Mouse (Mus musculus) c-Kit-positive CD71-negative TER-119-negative erythroid progenitor cells, embryonic 14.5 days (primary cell): ENCODE results near the gene Eif4a2.

Experiments used
- DNase-seq: peaks from one replicate; pipeline ENCODE4 v3.0.0-alpha.2; 2013; ENCODE audit warnings: low read depth

Gene Eif4a2

DNA sequence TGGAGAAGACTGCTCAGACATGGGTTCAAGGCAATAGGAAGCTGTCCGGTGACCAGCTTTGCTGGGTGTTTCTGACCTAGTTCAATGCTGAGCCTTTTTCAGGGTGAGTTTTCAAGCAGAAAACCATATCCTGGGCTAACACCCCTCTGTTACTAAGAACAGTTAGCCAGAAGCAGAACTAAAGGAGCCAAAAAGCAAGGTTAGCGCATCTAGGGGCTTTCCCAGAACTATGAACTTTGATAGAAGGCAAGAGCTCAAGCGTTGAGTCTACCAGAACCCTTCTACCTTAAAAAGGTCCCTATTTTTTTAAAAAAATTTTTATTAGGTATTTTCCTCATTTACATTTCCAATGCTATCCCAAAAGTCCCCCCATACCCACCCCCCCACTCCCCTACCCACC is 33.7 kb downstream of the Eif4a2 start:
- no peak for DNase-seq

DNA sequence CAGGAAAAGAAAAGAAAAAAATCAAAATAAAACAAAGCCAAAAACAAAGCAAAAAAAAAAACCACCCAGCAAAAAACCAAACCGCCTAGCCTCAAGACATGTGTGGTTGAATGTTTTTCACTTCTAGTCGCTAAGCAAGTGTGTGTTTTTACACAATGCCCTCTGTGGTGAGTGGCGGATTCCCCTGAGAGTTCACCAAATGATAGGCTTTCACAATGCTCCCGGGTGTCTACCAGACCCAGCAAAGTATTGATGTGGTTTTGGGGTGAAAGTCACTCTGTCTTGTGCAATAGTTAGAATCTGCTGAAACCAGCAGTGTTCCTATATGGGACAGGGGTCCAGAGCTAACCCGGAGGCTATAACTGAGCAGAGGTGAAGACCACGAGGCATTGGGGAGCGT is 37.1 kb downstream of the Eif4a2 start:
- peak; percentile 66 for DNase-seq

DNA sequence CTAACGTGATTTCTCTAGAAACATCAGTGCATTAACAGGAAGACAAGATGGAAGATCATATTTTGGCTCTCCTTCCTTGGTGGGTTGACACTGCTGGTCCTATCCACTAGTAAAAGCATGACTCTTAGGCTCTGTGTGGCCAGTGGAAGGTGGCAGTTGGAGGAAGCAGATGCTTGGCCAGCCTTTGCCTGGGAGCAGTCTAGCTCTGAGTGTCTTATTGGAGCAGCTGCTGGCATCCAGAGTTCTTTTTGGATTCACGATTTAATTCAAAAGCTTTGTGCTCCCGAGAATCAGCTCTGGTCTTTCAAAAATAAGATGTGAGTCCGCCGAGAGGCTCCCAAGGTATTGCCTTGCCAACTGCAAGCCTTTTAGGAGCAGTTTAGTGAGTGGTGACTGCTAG is 38.0 kb downstream of the Eif4a2 start:
- no peak for DNase-seq

DNA sequence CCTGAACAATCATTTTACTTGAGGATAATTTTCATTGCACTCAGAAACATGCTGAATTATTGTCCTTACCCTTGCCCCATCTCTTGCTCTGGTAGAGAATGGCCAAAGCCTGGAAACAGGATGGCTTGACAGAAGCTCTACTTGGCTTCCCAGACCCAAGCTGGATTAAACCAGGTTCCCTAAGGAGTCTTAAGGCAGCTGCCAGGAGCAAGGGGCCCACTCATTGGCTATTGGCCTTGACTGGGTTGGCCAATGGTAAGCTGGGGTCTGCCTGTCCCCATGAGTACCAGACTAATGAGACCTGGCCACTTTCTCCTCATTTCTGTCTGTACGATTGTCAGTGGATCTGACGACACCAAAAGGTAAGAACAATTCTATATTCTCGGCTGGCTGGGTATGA is 39.0 kb downstream of the Eif4a2 start, which contains the start of gene Adipoq:
Gene Adipoq (plus strand): TSS at position 257 of the 400 bp plus-strand sequence.
- no peak for DNase-seq

DNA sequence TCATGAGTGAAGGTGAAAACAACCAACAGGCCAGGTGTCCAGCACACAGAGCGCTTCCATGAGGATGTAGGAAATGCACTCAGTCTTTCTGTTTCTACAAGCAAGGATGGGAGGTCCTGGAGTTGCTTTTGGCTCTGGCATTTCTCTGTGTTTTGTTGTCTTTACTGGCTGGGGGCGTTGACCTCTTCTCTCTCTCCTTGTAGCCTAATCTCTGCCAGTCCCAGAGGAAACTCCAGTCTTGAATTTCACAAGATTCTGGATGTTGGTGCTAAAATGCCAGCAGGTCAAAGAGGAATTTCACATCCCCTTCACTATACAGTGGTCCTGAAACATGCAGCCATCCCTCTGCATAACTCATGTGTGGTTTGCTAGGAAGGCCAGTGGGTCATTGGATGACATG is 41.7 kb downstream of the Eif4a2 start:
- DNase-seq: no peak

DNA sequence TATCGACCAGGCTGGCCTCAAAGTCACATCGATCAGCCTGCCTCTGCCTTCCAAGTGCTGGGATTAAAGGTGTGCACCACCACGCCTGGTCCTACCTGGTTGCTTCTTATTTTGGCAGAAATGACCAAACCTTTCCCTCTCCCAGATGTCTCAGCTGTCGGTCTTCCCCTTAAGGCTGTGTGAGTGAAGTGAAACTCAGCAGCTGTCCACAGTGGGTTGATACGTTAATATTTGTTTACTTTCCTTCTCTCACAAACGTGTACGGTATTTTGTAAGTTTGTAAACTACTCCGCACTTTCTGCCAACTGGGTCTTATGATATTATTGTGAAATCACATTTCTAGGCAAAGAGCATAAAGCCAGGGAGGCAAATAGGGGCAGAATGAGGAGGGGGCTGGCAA is 42.2 kb downstream of the Eif4a2 start:
- no peak for DNase-seq

DNA sequence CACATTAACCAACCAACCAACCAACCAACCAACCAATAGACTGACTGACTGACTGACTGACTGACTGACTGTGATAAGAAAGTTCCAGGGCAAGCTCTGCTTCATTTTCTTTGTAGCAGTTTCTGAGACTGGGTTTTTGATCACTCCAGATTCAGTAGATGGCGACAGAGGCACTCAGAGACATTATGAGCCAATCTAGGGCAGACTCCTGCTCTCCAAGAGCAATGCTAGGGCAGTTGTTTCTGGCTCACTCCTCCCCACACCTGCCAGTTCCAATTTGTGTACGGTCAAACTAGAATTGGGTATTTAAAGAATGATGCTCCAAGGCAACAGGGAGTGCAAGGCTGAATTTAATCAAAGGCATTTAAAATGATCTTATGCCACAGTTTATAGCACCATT is 44.2 kb downstream of the Eif4a2 start:
- no peak for DNase-seq

DNA sequence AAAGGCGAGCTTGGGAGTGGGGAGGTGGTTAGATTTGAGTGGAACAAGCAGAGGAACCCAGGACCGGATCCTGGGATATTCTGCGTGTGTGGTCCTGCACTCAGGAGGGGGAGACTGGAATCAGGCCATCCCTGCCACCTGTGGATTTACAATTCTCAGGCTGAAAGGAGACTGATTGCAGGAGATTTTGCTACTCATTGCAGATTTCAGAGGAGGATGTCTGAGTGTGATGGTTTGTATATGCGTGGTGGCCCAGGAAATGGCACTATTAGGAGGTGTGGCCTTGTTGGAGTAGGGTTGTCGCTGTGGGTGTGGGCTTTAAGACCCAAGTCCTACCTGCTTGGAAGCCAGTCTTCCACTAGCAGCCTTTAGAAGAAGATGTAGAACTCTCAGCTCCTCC is 47.0 kb downstream of the Eif4a2 start:
- no peak for DNase-seq

DNA sequence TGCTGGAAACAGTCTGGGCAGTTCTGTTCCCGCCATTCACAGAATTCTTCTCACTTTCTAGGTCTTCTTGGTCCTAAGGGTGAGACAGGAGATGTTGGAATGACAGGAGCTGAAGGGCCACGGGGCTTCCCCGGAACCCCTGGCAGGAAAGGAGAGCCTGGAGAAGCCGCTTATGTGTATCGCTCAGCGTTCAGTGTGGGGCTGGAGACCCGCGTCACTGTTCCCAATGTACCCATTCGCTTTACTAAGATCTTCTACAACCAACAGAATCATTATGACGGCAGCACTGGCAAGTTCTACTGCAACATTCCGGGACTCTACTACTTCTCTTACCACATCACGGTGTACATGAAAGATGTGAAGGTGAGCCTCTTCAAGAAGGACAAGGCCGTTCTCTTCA is 49.8 kb downstream of the Eif4a2 start:
- DNase-seq: no peak

DNA sequence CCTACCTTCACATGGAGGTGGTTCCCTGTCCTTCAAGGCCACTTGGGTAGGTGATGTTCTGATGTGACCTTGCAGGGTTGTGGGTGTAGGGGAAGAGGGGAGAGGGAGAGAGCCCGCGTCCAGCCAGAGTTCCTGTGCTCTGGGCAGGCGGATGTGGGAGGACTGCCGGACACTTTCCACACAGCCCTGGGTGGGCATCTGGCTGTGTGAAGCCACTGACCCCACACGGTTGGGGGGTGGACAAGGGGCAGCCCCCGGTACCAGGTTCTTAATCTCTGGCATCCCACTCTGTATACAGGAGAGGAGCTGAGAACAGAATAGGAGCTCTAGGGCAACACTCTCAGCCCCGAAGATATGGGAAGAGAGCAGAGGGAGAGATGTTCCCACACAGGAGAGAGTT is 51.0 kb downstream of the Eif4a2 start:
- DNase-seq: no peak

DNA sequence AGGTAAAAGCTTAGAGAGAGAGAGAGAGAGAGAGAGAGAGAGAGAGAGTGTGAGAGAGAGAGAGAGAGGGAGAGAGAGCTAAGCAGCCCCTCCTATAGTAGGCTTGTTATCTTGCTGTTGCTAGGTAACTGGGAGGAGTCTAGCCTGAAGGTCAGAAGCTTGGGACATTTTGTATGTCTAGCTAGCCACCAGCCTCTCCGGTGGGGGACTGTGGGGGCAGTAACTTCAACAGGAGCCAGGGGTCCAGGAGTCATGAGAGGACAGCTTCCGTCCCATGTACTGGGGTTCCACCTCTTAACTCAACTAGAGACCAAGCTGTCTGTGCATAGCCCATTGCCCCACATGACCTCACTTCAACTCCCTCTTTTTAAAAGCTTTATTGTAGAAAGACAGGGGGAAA is 51.7 kb downstream of the Eif4a2 start:
- no peak for DNase-seq

DNA sequence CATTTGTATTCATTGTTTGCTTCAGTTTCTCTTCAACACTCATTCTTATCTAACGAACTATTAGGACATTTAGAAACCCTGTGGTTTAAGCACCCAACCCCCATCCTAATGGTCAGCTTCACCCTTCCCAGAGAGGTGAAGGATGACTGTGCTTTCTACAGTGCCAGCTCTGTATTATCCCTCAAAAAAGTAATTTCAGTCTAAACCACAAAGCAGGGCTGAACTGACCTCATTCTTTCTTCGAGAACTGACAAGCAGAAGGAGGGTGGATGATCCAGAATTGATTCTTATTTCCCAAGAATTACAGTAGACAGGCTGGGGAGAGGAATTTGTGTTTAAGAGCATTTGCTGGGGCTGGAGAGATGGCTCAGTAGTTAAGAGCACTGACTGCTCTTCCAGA is 52.5 kb downstream of the Eif4a2 start:
- DNase-seq: no peak

DNA sequence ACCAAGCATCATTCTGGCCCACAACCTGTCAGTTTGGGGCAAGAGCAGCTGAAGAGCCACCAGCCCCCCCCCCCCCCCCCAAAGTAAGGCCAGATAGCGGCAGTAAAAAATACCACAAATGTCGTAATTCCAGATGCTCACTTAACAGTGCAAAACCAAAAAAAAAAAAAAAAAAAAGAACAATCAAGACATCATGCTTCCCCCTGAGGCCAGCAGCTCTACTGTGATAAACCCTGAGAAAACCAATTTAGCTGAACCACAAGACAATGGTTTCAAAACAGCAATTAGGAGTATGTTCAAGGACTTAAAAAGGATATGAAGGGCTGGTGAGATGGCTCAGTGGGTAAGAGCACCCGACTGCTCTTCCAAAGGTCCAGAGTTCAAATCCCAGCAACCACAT is 54.9 kb downstream of the Eif4a2 start:
- DNase-seq: no peak
